Mouse (Mus musculus) T-cell, adult 2 months (primary cell): ENCODE data around the gene Tent2.
"Not testable (repeated sequence)": the region's sequence is repeated elsewhere in the genome, so short reads cannot be mapped to it uniquely, and the experiment has no call there.

Experiments used
- DNase-seq: peaks from one replicate; pipeline ENCODE4 v3.0.0; 2022; ENCODE audit warnings: low spot score

Gene Tent2

DNA sequence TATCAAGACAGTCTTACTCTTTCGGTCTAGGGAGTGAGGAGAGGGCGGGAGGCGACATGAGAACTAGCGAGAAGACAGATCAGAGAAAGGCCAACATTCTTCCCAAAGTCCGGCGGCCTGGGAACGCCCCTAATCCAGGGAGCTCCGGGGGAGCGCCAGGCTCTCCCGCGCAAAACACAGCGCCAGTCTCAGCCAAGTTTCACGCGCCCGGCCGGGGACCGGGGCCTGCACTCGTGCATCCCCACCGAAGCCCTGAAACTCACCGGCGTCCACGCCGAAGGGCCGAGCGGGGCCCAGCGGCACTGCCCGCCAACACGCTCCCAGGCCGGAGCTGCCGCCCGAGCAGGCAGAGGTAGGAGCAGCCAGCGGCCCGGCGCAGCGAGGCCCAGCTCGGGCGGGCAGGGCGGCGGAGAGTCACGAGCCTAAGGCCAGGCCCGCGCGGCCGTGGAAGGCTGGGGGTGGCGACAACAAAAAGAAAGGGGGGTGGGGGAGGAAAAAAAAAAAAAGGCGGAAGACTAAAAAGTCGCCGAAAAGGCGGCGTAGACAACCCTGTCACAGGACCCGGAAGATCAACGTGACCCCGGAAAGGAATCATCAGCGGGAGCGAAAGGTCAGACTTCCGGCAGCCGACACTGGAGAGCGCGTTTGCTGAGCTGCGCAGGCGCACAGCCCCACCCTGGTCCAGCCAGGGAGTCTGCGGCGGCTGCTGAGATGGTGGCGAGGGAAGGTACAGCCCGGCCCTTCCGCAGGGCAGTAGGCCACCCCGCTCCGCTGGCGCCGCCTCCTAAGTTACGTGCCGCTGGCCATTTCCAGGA is at the start of gene Tent2:
Tent2 (minus strand) TSS at position 555 of the 815 bp plus-strand sequence.
- peak; percentile 93 for DNase-seq

DNA sequence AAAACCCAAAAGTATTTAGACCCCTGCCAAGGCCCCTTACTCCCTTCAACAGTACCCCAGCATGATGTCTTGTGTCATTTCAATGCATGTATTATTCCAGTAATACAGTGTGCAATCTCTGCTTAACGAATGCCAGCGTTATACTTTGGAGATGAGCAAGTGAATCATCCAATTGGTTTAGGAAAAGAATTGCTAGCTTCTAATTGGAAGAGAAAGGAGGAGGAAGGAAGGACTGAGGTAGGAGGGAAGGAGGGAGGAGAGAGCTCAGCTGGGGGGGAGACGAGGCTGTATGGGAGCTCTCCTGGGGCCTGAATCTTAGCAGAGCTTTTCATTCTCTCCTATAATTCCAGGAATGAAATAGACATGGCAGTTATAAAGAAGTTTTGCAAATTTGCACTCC is 49.0 kb upstream of the Tent2 start:
- no peak for DNase-seq

DNA sequence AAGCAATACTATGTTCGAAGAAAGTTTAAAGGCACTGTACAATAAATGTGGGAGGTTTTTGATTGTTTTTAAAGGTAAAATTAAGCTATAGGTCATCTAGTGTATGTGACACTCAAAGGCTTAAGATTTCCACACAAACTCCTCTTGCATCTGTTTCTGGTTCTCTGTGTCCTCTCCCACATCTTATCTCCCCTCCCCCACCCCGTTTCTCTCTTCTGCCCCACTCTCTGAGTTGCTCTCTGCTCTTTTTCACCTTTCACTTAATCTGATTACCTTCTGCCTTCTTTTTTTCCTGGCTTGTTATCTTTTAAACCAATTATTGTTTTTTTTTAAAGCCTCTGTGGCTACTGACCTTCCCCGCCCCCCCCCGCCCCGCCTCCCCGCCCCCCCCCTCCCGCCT is 47.4 kb upstream of the Tent2 start:
- DNase-seq, result no peak

DNA sequence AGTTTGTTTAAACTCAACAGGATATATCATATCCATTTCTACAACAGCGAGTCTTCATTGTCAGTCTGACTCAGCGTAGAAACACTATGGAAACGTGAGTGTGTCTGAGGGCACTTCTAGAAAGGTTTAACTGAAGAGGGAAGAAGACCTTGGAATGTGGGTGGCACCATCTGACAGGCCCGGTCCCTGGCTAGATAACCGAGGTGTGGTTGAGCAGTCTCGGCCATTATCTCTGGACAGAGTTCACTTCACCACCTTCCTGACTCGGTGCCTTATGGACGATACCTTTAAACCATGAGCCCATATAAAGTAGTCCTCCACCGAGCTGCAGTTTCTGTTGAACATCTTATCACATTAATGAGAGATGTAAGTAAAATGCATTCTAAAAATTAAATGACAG is 46.9 kb upstream of the Tent2 start:
- DNase-seq, result no peak

DNA sequence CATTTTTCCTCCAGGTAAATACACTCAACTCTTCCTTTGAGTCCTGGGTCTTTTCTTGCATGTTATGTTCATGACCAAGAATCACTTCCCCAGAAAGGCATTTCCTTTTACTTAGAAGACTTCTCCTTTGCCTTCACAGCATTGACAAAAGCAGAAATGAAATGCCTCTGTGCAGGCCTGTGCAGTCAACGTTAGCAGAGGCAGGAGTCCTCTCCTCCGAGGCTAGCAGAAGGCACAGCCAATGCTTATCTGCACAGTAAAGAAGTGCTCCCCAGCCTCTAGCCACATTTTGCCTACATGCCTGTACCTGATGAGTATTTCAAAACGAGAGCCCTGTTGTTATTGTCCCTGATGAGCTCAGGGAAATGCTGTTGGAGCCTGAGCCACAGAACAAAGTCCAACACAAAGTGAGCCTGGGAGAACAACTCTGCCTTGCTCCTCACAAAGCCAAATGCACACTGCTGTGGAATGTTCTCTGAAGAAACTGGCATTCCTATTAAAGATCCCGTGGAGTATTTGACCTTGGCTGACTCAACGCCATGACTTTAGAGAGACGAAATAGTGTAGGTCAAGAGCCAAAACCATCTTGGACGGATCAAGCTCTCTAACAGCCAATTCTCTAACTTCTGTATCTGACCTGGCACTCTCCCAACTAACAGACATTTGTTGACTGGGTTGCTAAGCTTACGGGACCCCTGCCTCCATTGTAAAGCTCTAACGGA is 45.7 kb upstream of the Tent2 start:
- DNase-seq, result no peak

DNA sequence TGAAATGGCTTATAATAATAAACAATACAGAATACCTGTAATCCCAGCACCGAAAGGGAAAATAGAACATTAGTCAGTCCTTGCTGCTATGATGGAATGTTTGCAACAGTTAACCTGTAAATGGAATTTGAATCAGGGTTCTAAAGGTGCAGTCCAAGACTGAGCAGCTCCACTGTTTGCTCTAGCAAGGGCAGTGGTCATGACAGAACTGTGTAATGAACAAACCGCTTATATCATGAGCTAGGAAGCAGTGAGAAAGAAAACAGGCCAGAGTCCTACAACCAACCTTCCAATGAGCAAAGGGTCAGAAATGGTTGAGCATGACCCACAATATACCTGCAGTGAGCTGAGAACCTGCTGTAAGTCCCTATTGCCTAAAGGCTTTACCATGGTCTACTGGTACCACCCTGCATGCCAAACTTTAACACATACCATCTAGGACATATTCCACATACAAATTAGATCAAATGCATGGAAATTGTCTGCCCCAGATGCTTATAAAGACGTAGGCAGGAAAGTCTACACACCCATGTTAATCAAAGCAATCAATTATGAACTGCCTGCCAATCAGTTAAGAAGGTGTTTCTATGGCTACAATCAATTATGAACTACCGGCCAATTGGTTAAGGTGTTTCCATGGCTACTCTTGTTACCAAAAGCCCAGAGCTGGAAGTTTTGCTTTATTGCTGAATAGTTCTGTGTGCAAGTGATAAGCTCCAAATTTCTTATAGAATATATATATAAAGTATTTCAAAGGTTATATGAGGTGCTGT is 42.3 kb upstream of the Tent2 start:
- DNase-seq, result no peak

GRCm38 (mm10) chr13:93232335-93232734 is 40.1 kb upstream of the Tent2 start:
- DNase-seq, result no peak

DNA sequence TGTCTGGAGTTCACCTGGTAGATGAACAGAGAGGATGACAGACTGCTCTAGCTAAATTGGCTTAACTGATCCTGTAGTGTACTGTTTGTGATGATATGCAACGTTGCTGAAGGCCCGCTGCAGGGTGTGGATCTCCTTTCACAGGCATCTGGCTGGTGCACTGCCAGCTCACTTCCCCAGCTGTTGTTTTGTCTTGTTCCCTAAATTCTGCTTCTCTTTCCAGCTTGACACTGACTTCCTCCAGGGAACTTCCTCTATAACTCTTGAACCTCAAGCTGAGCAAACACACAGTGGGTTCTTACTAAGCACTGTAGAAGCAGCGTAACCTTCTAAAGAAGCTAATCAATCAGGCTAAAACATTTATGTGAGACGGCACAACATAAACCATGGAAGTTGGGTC is 38.8 kb upstream of the Tent2 start:
- DNase-seq, result no peak

- DNase-seq, result no peak
Observed at GRCm38 (mm10) chr13:93211741-93212140, 19.6 kb upstream of the Tent2 start.

- DNase-seq, result no peak
Observed at GRCm38 (mm10) chr13:93192646-93193026, 451 bp upstream of the Tent2 start.

GRCm38 (mm10) chr13:93189416-93189815 is 2.8 kb downstream of the Tent2 start:
- DNase-seq, result no peak

GRCm38 (mm10) chr13:93188738-93189137 is 3.4 kb downstream of the Tent2 start:
- no peak for DNase-seq

GRCm38 (mm10) chr13:93187792-93188191 is 4.4 kb downstream of the Tent2 start:
- not testable (repeated sequence) for DNase-seq

DNA sequence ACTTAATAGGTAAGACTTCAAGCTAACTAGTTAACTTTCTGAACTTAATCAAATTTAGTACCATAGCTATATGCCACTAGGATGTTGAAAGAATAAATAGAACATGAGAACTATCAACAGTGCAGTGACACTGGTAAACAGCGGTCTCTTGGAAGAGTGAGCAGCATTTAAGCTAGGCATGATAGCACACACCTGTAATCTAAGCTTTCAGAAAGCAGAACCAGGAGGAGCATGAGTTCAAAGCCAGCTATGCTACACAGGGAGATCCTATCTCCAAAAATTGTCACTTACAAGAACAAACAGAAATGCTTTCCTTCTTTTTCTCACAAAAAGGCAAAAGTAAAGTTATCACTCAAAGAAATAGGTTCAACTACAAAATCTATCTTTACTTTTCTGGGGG is 11.8 kb downstream of the Tent2 start:
- DNase-seq, result no peak

DNA sequence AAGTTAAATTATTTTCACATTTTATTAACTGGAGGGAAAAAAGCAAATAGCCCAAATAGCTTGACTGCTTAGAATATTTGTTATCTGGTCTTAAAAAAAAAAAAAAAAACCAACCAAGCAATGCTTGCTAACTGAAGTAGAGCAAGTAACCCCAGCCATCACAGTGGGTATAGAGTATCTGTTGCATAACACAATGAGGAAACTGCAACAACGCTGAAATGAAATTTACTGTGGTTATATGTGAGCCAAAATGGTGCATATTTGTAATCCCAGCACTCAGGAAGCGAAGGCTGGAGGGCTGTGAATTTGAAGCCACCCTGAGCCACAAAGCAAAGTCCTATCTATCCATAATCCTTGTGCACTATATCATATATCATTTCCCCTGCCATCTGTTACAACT is 12.7 kb downstream of the Tent2 start:
- no peak for DNase-seq

- no peak for DNase-seq
Observed at GRCm38 (mm10) chr13:93177571-93177970, 14.6 kb downstream of the Tent2 start.

- DNase-seq, result no peak
Observed at GRCm38 (mm10) chr13:93163303-93163702, 28.9 kb downstream of the Tent2 start.

GRCm38 (mm10) chr13:93162456-93162855 is 29.7 kb downstream of the Tent2 start:
- no peak for DNase-seq

DNA sequence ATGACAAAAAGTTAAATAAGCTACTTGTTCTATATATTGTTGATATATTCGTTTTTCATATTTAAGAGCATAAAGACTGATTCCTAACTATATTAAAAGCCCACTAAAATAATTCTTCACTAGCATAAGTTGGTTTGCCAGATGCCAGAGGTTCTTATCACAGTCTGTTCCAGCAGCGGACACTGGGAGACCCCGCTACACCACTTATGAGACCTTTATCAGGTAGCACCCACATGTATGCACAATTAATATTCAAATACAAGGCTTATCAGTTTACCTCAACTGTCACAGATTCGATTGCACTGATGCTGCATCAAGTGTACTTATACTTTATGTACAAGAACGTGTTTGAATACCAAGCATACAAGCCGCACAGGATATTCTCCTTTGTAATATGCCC is 33.9 kb downstream of the Tent2 start:
- DNase-seq, result no peak

GRCm38 (mm10) chr13:93153280-93153679 is 38.9 kb downstream of the Tent2 start:
- DNase-seq, result no peak

- DNase-seq, result peak; percentile 31
Observed at GRCm38 (mm10) chr13:93144336-93145167, 47.6 kb downstream of the Tent2 start, which contains the start of gene Cmya5. Cmya5 (minus strand) TSS chr13:93144724.

DNA sequence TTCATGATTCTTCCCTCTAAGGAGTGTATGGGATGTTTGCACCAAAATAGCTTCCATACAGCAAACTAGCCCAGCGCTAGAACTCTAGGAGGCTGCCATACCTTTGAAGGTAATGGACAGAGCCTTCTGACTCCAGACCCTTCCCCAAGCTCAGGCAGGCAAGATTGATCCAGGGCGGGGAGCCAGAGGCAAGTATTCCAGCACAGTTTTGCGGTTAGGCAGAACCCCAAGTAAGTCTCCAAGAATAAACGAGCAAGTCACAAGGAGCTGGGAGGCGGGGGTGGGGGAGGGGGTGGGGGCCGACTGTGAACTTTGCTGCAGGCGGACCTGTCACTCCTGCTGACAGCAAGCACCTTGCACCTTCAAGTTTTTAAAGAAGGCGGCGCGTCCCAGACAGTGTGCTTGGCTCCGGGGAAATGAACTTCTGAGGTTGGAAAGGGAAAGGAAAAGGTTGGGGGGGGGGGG is 48.3 kb downstream of the Tent2 start:
- DNase-seq, result no peak
